Mouse (Mus musculus): ENCODE measurements around the gene Kcnj6.

Kcnj6 gene

DNA sequence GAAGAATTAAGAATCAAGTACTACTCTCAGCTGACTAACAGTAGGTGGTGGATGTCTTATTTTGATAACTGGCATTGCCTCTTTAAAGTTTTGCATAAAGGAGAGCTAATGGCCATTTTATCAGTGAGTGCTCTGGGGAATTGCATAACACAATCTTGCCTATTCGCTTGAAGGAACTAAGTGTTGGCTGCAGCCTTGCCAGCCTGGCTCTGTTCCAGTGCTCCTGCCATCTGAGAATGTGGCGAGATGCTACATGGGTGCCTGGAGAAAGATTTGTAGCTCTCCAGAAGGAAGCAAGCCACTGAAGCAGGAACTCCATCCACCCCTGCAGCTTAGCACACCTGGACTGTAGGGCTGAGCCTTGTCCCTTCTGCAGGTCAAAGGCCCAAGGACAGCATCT is 107.4 kb downstream of the Kcnj6 start:
- Histone ChIP-seq H3K27me3 (ENCODE audit: control insufficient read depth, insufficient read depth, low read length, poor library complexity, severe bottlenecking) (no peaks in the 10 kb centered on the region), H3K36me3 (ENCODE audit: control insufficient read depth, insufficient read depth, low read length, poor library complexity, severe bottlenecking) (no peaks in the 10 kb centered on the region)
- DNase-seq (ENCODE audit: low read depth, low spot score), result no peak

GRCm38 (mm10) chr16:94888554-94888953 is 108.9 kb downstream of the Kcnj6 start:
- DNase-seq (ENCODE audit: low read depth, low spot score), result no peak
- H3K27me3 ChIP-seq (ENCODE audit: control insufficient read depth, insufficient read depth, low read length, poor library complexity, severe bottlenecking), result no peaks in the 10 kb centered on the region

GRCm38 (mm10) chr16:94886398-94886797 is 111.1 kb downstream of the Kcnj6 start:
- H3K27me3 ChIP-seq (ENCODE audit: control insufficient read depth, insufficient read depth, low read length, poor library complexity, severe bottlenecking), result no peaks in the 10 kb centered on the region
- no peaks in the 10 kb centered on the region for H3K36me3 ChIP-seq (ENCODE audit: control insufficient read depth, insufficient read depth, low read length, poor library complexity, severe bottlenecking)
- no peak for DNase-seq (ENCODE audit: low read depth, low spot score)

More at GRCm38 (mm10) chr16:94888554-94888953, 108.9 kb downstream of the Kcnj6 start:
- H3K36me3 ChIP-seq (ENCODE audit: control insufficient read depth, insufficient read depth, low read length, poor library complexity, severe bottlenecking), result no peaks in the 10 kb centered on the region

- H3K27me3 ChIP-seq (ENCODE audit: control insufficient read depth, insufficient read depth, low read length, poor library complexity, severe bottlenecking), result no peaks in the 10 kb centered on the region
- DNase-seq (ENCODE audit: low read depth, low spot score), result no peak
- H3K36me3 ChIP-seq (ENCODE audit: control insufficient read depth, insufficient read depth, low read length, poor library complexity, severe bottlenecking), result no peaks in the 10 kb centered on the region
Measured at GRCm38 (mm10) chr16:94885062-94885461, 112.4 kb downstream of the Kcnj6 start.

- Histone ChIP-seq H3K27me3 (ENCODE audit: control insufficient read depth, insufficient read depth, low read length, poor library complexity, severe bottlenecking) (no peaks in the 10 kb centered on the region), H3K36me3 (ENCODE audit: control insufficient read depth, insufficient read depth, low read length, poor library complexity, severe bottlenecking) (no peaks in the 10 kb centered on the region)
- DNase-seq (ENCODE audit: low read depth, low spot score), result no peak
Measured at GRCm38 (mm10) chr16:94883909-94884308, 113.6 kb downstream of the Kcnj6 start.

DNA sequence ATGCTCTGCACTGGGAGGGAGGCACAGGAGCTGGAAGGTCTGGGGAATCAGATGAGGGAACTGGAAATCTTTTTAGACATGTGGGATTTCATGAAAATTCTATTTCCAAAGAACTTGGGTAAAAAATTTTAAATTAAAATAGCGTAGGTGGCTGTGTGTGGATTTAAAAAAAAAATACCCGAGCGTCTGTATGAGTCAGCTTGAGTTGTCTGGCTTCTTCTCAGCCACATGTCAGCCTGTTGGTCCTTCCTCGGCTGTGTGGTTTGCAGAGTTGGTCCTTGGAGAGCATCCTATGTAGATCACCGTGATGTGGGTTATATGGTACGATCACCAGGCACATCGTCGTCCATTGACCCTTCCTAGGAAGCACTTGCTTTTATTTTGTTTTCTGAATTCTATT is 114.3 kb downstream of the Kcnj6 start:
- Histone ChIP-seq H3K27me3 (ENCODE audit: control insufficient read depth, insufficient read depth, low read length, poor library complexity, severe bottlenecking) (no peaks in the 10 kb centered on the region), H3K36me3 (ENCODE audit: control insufficient read depth, insufficient read depth, low read length, poor library complexity, severe bottlenecking) (no peaks in the 10 kb centered on the region)
- DNase-seq (ENCODE audit: low read depth, low spot score), result no peak

DNA sequence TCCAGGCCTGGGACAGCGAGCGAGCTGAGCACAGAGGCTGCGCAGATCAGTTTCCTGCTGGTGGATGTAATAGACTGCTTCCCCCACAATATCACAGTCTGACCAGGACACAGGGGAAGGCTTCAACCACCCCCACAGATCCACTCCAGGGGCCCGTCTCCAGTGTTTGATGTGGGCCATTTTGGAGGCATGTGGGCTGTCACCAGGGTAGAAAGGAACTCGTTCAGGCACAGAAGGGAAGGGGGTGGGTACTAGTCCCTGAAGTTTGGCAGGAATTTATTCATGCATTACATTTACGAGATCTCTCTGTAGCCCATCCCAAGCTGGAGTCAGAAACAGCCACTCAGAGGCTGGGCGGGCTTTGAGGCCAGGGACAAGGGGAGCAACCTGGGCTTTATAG is 115.4 kb downstream of the Kcnj6 start:
- no peaks in the 10 kb centered on the region for H3K36me3 ChIP-seq (ENCODE audit: control insufficient read depth, insufficient read depth, low read length, poor library complexity, severe bottlenecking)
- DNase-seq (ENCODE audit: low read depth, low spot score), result no peak
- no peaks in the 10 kb centered on the region for H3K27me3 ChIP-seq (ENCODE audit: control insufficient read depth, insufficient read depth, low read length, poor library complexity, severe bottlenecking)

DNA sequence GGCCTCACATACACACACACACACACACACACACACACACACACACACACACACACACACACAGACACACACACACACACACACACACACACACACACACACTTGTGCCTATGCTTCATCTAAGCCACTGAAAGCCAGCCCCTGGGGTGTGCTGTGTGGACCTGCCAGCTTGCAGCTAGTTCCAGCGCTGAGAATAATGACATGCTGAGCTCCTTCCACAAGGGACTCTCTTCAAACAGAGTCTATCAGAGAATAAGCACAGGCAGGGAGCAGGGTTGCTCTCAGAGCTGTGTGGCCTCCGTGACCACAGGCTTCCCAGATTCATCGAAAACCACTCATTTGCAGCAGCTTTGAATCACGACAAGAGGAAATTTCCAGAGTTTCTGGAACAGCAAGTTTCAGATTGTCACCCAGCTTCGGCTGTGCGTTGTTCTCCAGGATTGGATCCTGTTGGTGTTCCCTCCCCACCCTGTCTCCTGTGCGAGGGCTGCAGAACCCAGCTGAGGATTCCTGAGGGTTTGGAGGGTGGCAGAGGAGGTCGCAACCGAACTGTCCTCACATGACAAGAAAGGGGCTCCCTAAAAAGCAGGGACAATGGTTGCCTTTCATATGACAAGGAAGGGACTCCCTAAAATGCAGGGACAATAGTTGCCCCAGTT is 124.8 kb downstream of the Kcnj6 start:
- H3K27me3 ChIP-seq (ENCODE audit: control insufficient read depth, insufficient read depth, low read length, poor library complexity, severe bottlenecking), result no peaks in the 10 kb centered on the region
- no peaks in the 10 kb centered on the region for H3K36me3 ChIP-seq (ENCODE audit: control insufficient read depth, insufficient read depth, low read length, poor library complexity, severe bottlenecking)
- no peak for DNase-seq (ENCODE audit: low read depth, low spot score)

GRCm38 (mm10) chr16:94868354-94868753 is 129.1 kb downstream of the Kcnj6 start:
- H3K27me3 ChIP-seq (ENCODE audit: control insufficient read depth, insufficient read depth, low read length, poor library complexity, severe bottlenecking), result no peaks in the 10 kb centered on the region
- DNase-seq (ENCODE audit: low read depth, low spot score), result no peak
- no peaks in the 10 kb centered on the region for H3K36me3 ChIP-seq (ENCODE audit: control insufficient read depth, insufficient read depth, low read length, poor library complexity, severe bottlenecking)

- no peaks in the 10 kb centered on the region for H3K27me3 ChIP-seq (ENCODE audit: control insufficient read depth, insufficient read depth, low read length, poor library complexity, severe bottlenecking)
- H3K36me3 ChIP-seq (ENCODE audit: control insufficient read depth, insufficient read depth, low read length, poor library complexity, severe bottlenecking), result no peaks in the 10 kb centered on the region
- no peak for DNase-seq (ENCODE audit: low read depth, low spot score)
Measured at GRCm38 (mm10) chr16:94866300-94866956, 131.1 kb downstream of the Kcnj6 start.

- H3K27me3 ChIP-seq (ENCODE audit: control insufficient read depth, insufficient read depth, low read length, poor library complexity, severe bottlenecking), result no peaks in the 10 kb centered on the region
- H3K36me3 ChIP-seq (ENCODE audit: control insufficient read depth, insufficient read depth, low read length, poor library complexity, severe bottlenecking), result no peaks in the 10 kb centered on the region
- no peak for DNase-seq (ENCODE audit: low read depth, low spot score)
Measured at GRCm38 (mm10) chr16:94865796-94866195, 131.7 kb downstream of the Kcnj6 start.

- H3K27me3 ChIP-seq (ENCODE audit: control insufficient read depth, insufficient read depth, low read length, poor library complexity, severe bottlenecking), result no peaks in the 10 kb centered on the region
- no peak for DNase-seq (ENCODE audit: low read depth, low spot score)
- no peaks in the 10 kb centered on the region for H3K36me3 ChIP-seq (ENCODE audit: control insufficient read depth, insufficient read depth, low read length, poor library complexity, severe bottlenecking)
Measured at GRCm38 (mm10) chr16:94865101-94865500, 132.4 kb downstream of the Kcnj6 start.

- no peak for DNase-seq (ENCODE audit: low read depth, low spot score)
- H3K36me3 ChIP-seq (ENCODE audit: control insufficient read depth, insufficient read depth, low read length, poor library complexity, severe bottlenecking), result no peaks in the 10 kb centered on the region
- H3K27me3 ChIP-seq (ENCODE audit: control insufficient read depth, insufficient read depth, low read length, poor library complexity, severe bottlenecking), result no peaks in the 10 kb centered on the region
Measured at GRCm38 (mm10) chr16:94863475-94863874, 134.0 kb downstream of the Kcnj6 start.

- DNase-seq (ENCODE audit: low read depth, low spot score), result no peak
- no peaks in the 10 kb centered on the region for H3K27me3 ChIP-seq (ENCODE audit: control insufficient read depth, insufficient read depth, low read length, poor library complexity, severe bottlenecking)
Measured at GRCm38 (mm10) chr16:94855990-94856389, 141.5 kb downstream of the Kcnj6 start.

GRCm38 (mm10) chr16:94852407-94853160 is 144.9 kb downstream of the Kcnj6 start:
- no peaks in the 10 kb centered on the region for H3K36me3 ChIP-seq (ENCODE audit: control insufficient read depth, insufficient read depth, low read length, poor library complexity, severe bottlenecking)
- no peak for DNase-seq (ENCODE audit: low read depth, low spot score)
- no peaks in the 10 kb centered on the region for H3K27me3 ChIP-seq (ENCODE audit: control insufficient read depth, insufficient read depth, low read length, poor library complexity, severe bottlenecking)

More at GRCm38 (mm10) chr16:94855990-94856389, 141.5 kb downstream of the Kcnj6 start:
- no peaks in the 10 kb centered on the region for H3K36me3 ChIP-seq (ENCODE audit: control insufficient read depth, insufficient read depth, low read length, poor library complexity, severe bottlenecking)

Measured in splenic B cell, adult 2 months (primary cell).